Mouse (Mus musculus) limb, embryonic 10.5 days (tissue): ENCODE data around the gene Hipk3. TPM values are rescaled to one million over a fixed set of nuclear protein-coding genes. Genes with fewer than 3 reads are reported as not detected.

Experiments
- DNase-seq: peaks from one replicate; pipeline ENCODE4 v3.0.0-alpha.2; 2017; ENCODE audit warnings: low spot score
- H3K27ac ChIP-seq: fragments of 300-500 bp; sonication (generic); 2 replicates; pipeline ENCODE4 v1.5.1; 2016; ENCODE audit warnings: mild to moderate bottlenecking
- H3K27me3 ChIP-seq: fragments of 300-500 bp; sonication (generic); 2 replicates; pipeline ENCODE4 v1.6.1; 2016; ENCODE audit warnings: low read depth, mild to moderate bottlenecking; ENCODE audit not compliant: poor library complexity, severe bottlenecking
- H3K36me3 ChIP-seq: fragments of 300-500 bp; sonication (generic); 2 replicates; pipeline ENCODE4 v1.6.1; 2016; ENCODE audit warnings: mild to moderate bottlenecking, moderate library complexity
- H3K4me1 ChIP-seq: fragments of 300-500 bp; sonication (generic); 2 replicates; pipeline ENCODE4 v1.6.1; 2016
- H3K4me3 ChIP-seq: fragments of 300-500 bp; sonication (generic); 2 replicates; pipeline ENCODE4 v1.5.1; 2016; ENCODE audit warnings: mild to moderate bottlenecking, moderate library complexity
- H3K9me3 ChIP-seq: fragments of 300-500 bp; sonication (generic); replicated peaks from 2 replicates; pipeline ENCODE4 v1.6.1; 2016; ENCODE audit warnings: mild to moderate bottlenecking
- WGBS: fragments of 180-500 bp; shearing (Covaris S2); methylation state at CpG from one replicate; pipeline ENCODE4 v1.1.7; 2016; 5-methylcytosine and 5-hydroxymethylcytosine counted together
- polyA plus RNA-seq: library from polyadenylated mRNA; unstranded; fragments of >200 nt; fragmentation: Nextera tagmentation; extraction: Ambion mirVana; gene quantifications from 2 replicates; pipeline ENCODE4 v1.2.1, GENCODE M21; 2016

Gene Hipk3
- 9.8 and 10.7 TPM in 2 replicates for polyA plus RNA-seq

DNA sequence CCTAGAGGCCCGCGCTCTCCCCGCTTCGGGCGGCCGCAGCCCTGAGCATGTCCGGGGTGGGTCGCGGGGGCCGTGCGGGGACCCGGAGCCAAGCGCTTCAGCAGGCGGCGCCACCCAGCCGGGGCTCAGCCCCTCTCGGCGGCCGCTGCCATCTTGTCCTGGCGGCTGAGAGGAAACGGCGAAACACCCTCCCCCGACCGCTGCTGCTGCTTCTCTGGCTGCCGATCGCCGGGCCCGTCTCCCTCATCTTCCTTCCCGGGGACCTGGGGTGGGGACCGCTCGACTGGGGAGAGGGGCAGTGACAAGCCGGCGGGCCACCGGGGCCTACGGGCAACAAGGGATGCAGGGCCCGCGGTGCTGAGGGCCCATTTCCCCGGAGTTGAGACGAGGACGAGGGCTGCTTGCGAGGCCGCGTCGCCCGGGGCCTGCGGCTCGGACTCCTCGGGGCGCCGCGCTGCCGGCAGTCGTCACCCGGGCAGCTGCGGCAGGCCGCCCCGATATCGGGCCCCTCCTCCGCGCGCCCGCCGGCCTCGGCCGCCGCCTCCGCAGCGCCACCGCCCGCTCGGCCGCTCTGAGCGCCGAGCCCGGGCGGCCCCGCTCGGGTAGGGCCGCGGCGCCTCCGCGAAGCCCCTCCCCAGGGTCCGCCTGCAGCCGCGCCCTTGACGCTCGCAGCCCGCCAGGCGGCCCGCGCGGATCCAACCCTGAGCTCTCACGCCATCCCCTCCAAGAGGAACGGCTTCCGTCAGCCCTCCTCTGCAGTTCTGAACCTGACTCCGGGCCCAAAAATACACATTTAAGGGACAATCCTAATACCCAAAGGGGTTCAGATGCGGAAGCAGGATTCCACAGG, at the start of gene Hipk3:
TSS of gene Hipk3 (minus strand) at position 496 of the 850 bp plus-strand sequence.
- 4% methylated on average over 96 of the region's 98 CpGs for WGBS

DNA sequence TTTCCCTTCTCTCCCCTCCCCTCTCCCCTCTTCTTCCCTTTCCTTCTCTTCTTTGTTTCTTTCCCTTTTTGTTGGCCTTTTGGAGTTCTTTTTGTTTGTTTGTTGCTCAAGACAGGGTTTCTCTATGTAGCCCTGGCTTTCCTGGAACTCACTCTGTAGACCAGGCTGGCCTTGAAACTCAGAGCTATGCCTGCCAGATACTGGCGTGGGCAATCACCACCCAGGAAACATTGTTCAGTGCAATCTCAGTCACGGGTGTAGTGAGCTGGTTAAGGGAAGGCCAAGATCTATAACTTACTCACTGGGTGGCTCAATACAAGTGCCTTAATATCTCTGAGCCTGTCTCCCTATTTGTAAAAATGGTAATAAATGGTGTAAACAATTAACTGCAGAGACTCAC, 46.0 kb upstream of the Hipk3 start:
- Histone ChIP-seq H3K36me3 (no peaks in the 10 kb centered on the region), H3K4me1 (no peaks in the 10 kb centered on the region), H3K27ac (no peak overlapping the region), H3K27me3 (no peaks in the 10 kb centered on the region), H3K4me3 (no peak overlapping the region), H3K9me3 (no peaks in the 10 kb centered on the region)
- 75% methylated on average over 2 of the region's 2 CpGs for WGBS
- DNase-seq = no peak

More for the DNA sequence above, at the start of gene Hipk3:
- Histone ChIP-seq H3K36me3 (no peaks in the 10 kb centered on the region), H3K27ac (peak within 1 kb of the TSS; percentile 100), H3K9me3 (no peaks in the 10 kb centered on the region), H3K27me3 (0 out of 2 replicates have a peak, but pooled peaks cover 7% of the 10 kb centered on the region), H3K4me1 (peaks cover 28% of the 10 kb centered on the region), H3K4me3 (peak within 1 kb of the TSS; percentile 97)
- DNase-seq = peak; percentile 83

DNA sequence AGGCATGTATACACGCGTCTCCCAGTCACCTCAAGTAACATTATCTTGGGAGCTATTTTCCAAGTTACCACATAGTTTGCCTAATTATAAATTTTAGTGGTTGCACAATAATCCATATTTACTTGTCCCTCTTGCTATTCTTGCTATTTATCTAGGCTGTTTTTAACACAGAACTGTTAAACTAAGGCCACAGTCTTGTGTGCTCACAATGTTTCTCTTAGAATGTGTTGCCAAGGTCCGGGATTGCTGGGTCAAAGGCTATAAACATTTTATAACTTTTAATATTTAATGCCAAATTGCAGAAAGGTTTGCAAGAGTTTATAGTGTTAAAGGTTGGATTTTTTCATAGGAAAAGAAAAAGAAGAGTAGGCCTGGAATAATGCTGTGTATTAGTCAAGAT, 40.5 kb upstream of the Hipk3 start:
- no peak for DNase-seq
- no peaks in the 10 kb centered on the region for H3K4me1 ChIP-seq
- 92% methylated on average over 3 of the region's 3 CpGs for WGBS
- H3K9me3 ChIP-seq = no peaks in the 10 kb centered on the region
- no peak overlapping the region for H3K4me3 ChIP-seq
- H3K27ac ChIP-seq = no peak overlapping the region
- no peaks in the 10 kb centered on the region for H3K27me3 ChIP-seq
- no peaks in the 10 kb centered on the region for H3K36me3 ChIP-seq

DNA sequence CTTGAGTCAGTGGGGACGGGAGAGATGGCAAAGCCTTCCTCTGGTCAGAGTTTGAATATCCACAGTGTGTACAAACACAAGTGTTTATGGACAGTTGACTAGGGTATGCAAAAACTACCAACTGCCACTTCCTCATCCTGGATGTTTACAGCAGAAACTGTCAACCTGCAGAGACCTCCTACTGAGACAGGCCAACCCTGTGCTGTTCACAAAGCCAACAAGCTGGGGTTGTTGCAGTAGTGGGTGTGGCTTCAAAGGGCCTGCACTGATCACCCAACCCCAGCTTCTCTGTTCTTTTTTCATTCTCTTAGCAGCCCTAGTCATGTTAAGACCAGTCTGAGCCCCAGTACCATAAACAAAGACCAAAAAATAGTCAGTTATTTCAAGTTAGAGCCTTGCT, 38.3 kb upstream of the Hipk3 start:
- no peaks in the 10 kb centered on the region for H3K4me1 ChIP-seq
- no peak overlapping the region for H3K27ac ChIP-seq
- 67% methylated on average over 1 of the region's 1 CpGs for WGBS
- no peak overlapping the region for H3K4me3 ChIP-seq
- H3K36me3 ChIP-seq = no peaks in the 10 kb centered on the region
- no peaks in the 10 kb centered on the region for H3K9me3 ChIP-seq
- DNase-seq = no peak
- no peaks in the 10 kb centered on the region for H3K27me3 ChIP-seq

DNA sequence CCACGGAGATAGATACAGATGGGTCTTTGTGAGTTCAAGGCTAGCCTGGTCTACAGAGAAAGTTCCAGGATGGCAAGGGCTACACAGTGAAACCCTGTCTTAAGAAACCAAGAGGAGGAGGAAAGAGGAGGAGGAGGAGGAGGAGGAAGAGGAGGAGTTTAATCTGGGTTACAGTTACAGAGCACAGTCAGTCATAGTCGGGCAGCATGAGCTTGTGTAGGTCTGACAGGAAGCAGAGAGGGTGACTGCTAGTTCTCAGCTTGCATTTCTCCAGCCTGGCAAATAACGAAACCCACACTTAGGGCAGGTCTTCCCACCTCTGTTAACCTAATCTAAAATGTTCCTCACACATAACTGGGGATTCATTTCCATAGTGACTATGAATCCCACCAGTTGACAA, 32.3 kb upstream of the Hipk3 start:
- H3K4me1 ChIP-seq = no peaks in the 10 kb centered on the region
- H3K27ac ChIP-seq = no peak overlapping the region
- DNase-seq = no peak
- H3K9me3 ChIP-seq = no peaks in the 10 kb centered on the region
- 73% methylated on average over 3 of the region's 3 CpGs for WGBS
- H3K36me3 ChIP-seq = no peaks in the 10 kb centered on the region
- no peak overlapping the region for H3K4me3 ChIP-seq
- no peaks in the 10 kb centered on the region for H3K27me3 ChIP-seq

DNA sequence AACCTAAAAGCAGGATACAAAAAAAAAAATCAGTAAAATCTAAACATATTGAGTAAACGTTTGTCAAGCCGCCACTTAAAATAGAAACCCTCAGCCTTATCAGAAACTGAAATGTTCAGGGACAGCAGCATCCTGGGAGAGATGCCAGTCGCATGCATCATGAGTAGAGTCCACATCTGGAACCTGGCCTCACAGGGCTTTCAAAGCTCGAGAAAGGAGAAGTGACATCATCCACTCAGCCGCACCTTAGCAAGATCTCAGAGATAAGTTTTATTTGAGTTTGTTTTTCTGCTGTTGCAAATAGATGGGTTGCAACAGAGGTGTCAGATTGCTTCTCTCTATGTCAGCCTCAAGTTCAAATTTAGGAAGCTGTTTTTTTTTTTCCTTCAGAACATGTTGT, 31.3 kb upstream of the Hipk3 start:
- no peaks in the 10 kb centered on the region for H3K27me3 ChIP-seq
- H3K4me1 ChIP-seq = no peaks in the 10 kb centered on the region
- 59% methylated on average over 5 of the region's 5 CpGs for WGBS
- H3K4me3 ChIP-seq = no peak overlapping the region
- H3K27ac ChIP-seq = no peak overlapping the region
- no peaks in the 10 kb centered on the region for H3K36me3 ChIP-seq
- no peaks in the 10 kb centered on the region for H3K9me3 ChIP-seq
- no peak for DNase-seq

DNA sequence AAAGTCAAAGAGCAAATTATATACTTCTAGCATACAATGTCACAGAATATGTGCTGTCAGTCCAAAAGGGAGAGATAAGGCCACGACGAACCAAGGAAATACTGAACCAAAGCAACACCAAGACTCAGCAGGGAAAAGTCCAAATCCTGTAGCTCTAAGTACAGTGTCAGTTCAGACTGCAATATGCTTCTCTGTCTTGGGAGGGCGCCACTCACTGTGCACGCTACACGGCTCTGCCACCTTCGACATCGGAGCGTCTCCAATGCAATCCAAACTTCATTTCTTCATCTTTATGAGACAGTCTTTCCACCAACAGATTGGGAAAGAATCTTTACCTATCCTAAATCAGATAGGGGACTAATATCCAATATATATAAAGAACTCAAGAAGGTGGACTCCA, 17.4 kb upstream of the Hipk3 start:
- 80% methylated on average over 8 of the region's 8 CpGs for WGBS
- no peak for DNase-seq
- Histone ChIP-seq H3K4me1 (no peaks in the 10 kb centered on the region), H3K27ac (no peak overlapping the region), H3K4me3 (no peak overlapping the region), H3K36me3 (no peaks in the 10 kb centered on the region), H3K27me3 (no peaks in the 10 kb centered on the region), H3K9me3 (no peaks in the 10 kb centered on the region)

DNA sequence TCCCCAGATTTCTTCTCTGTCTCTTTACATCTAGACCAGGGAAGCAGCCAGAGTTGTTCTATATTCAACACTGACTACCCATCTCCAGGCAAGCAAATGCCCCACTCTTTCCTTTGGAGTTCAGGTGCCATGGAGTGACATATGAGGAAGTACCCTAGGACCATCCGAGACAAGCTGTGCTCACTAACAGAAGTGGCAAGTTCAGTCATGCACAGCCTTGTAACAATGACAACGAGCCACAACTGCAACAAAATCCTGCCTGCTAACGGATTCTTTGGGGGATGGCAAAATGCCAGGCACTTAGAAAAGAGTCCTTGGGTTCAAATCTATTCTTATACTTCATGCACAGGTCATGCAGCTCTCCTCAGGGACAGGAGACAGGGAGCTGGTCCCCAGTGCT, 8.1 kb upstream of the Hipk3 start:
- WGBS = 85% methylated on average over 3 of the region's 3 CpGs
- H3K9me3 ChIP-seq = no peaks in the 10 kb centered on the region
- H3K27me3 ChIP-seq = no peaks in the 10 kb centered on the region
- H3K36me3 ChIP-seq = no peaks in the 10 kb centered on the region
- DNase-seq = no peak
- H3K4me3 ChIP-seq = no peak overlapping the region
- 0 out of 2 replicates have a peak, but pooled peaks cover 6% of the 10 kb centered on the region for H3K4me1 ChIP-seq
- H3K27ac ChIP-seq = no peak overlapping the region

DNA sequence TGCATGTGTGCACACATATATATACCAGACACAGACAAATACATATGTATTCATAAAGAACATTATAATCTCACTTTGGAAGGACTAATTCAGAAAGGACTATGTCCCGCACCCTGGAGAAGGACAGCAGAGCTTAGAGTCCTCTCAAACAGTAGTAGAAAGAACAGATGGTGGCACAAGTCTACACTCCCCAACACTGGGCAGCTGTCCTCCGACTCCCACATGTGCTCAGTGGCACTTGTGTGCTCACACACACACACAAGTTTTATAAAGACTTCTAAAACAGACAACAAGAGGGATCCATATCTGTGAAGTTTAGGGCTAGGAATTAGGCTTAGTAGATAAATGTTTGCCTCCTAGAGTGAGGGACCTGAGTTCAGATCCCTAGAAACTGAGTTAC, 6.8 kb upstream of the Hipk3 start:
- H3K4me1 ChIP-seq = peaks cover 9% of the 10 kb centered on the region
- no peaks in the 10 kb centered on the region for H3K27me3 ChIP-seq
- H3K4me3 ChIP-seq = no peak overlapping the region
- no peaks in the 10 kb centered on the region for H3K36me3 ChIP-seq
- H3K9me3 ChIP-seq = no peaks in the 10 kb centered on the region
- H3K27ac ChIP-seq = no peak overlapping the region
- no peak for DNase-seq
- 90% methylated on average over 2 of the region's 2 CpGs for WGBS

DNA sequence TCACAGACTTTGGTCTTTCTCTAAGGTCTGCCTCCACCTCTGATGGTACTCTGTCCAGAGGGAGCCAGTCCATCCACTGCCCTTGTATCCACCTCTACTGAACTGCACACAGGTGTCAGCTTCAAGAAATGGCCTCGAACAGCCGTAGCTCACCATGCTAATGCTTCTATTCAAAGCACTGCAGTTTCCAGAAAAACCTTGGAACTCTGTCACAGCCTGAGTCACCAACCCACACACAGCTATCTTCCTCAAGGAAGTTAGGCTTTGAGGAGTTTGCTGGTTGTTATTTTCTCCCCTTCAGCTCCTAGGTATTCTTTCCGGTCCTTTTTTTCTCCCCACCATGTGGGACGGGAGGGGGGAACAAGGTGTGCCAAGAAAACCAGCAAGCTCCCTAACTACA, 3.5 kb upstream of the Hipk3 start:
- H3K4me1 ChIP-seq = peaks cover 28% of the 10 kb centered on the region
- H3K27me3 ChIP-seq = 0 out of 2 replicates have a peak, but pooled peaks cover 7% of the 10 kb centered on the region
- no peak for DNase-seq
- H3K36me3 ChIP-seq = no peaks in the 10 kb centered on the region
- H3K27ac ChIP-seq = no peak overlapping the region
- H3K9me3 ChIP-seq = no peaks in the 10 kb centered on the region
- WGBS = 63% methylated on average over 4 of the region's 4 CpGs
- no peak overlapping the region for H3K4me3 ChIP-seq

DNA sequence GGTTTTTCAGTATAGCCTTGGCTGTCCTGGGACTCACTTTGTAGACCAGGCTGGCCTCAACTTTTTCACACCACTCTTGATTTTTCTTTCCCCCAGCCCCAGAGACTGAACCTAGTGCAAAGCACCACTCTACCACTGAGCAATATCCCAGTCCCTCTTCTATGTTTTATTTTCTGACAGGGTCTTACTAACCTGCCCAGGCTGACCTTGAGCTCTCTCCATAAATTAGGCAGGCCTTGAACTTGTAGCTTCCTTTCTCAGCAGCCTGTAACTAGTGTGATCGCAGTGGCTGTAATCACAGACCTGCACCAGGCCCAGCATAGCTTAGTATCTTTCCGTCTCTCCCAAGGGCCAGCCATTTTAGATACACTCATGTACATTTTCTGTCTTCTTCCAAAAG, 3.0 kb upstream of the Hipk3 start:
- Histone ChIP-seq H3K27me3 (0 out of 2 replicates have a peak, but pooled peaks cover 7% of the 10 kb centered on the region), H3K27ac (no peak overlapping the region), H3K4me1 (peaks cover 28% of the 10 kb centered on the region), H3K4me3 (no peak overlapping the region), H3K36me3 (no peaks in the 10 kb centered on the region), H3K9me3 (no peaks in the 10 kb centered on the region)
- DNase-seq = no peak
- 93% methylated on average over 2 of the region's 2 CpGs for WGBS

DNA sequence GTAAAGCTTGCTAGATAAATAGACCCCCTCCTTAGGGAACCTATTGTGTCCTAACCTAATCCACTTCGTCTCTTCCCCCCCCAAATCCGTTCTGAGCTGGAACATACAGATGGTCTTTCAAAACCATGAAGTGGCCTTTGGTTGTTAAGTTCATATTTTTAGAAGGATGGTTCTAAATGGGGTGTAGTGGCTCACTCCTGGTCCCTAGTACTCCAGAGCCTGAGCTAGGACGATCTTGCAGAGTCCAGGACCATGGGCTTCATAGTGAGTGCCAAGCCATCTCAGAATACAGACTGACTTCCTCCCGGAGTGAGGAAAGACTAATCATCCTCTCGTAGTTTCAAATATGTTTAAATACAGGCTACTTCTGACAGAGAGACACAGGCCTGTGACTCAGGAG, 2.0 kb upstream of the Hipk3 start:
- Histone ChIP-seq H3K27ac (no peak overlapping the region), H3K9me3 (no peaks in the 10 kb centered on the region), H3K27me3 (0 out of 2 replicates have a peak, but pooled peaks cover 7% of the 10 kb centered on the region), H3K4me3 (no peak overlapping the region), H3K36me3 (no peaks in the 10 kb centered on the region), H3K4me1 (peaks cover 28% of the 10 kb centered on the region)
- 52% methylated on average over 5 of the region's 5 CpGs for WGBS
- DNase-seq = no peak

DNA sequence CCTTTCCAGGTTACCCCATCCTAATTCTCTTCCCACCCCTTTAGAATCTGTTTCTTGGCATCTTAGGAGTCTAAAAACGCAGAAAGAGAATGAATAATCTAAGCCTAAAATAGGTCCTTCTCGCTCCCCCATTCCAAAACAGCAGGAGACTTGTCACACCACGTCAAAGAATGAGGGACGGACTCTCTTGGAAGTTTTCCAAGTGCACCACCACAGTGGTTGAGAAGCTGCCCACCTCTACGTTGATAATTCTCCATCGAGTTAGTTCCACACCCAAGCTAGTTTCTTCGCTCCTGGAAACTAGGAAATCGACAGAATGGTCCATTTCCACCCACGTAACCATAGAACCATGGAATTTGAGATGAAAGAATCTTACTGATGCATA, 547 bp upstream of the Hipk3 start:
- H3K36me3 ChIP-seq = no peaks in the 10 kb centered on the region
- H3K9me3 ChIP-seq = no peaks in the 10 kb centered on the region
- peak overlapping the region; percentile 100 for H3K27ac ChIP-seq
- 0 out of 2 replicates have a peak, but pooled peaks cover 7% of the 10 kb centered on the region for H3K27me3 ChIP-seq
- DNase-seq = no peak
- peaks cover 28% of the 10 kb centered on the region for H3K4me1 ChIP-seq
- H3K4me3 ChIP-seq = peak overlapping the region; percentile 97
- 13% methylated on average over 9 of the region's 9 CpGs for WGBS
